14 mouse cellular contexts compared by ENCODE assay signal in genomic region chr1:135579111-135579510, GRCm38 (mm10). TPM values are rescaled to one million over a fixed set of nuclear protein-coding genes. Genes with fewer than 3 reads are reported as not detected.
DNase-seq lines count a peak whose midpoint lies in the region; ATAC-seq lines count a peak whose summit lies in the region.
"Had no signal": no experiment of that assay in that cellular context is flagged by ENCODE, and none has a peak within 500 bp of the region (broad histone marks: within the 10 kb centered on the region; RNA-seq: fewer than 3 reads in every experiment).

No protein-coding gene starts in this region.

- no peaks in the 10 kb centered on the region for H3K36me3 ChIP-seq in embryonic facial prominence, embryonic 12.5 days
- H3K36me3 ChIP-seq in hindbrain, embryonic 14.5 days (replicated peaks; ENCODE audit: control insufficient read depth, insufficient read depth), result peaks cover 11% of the 10 kb centered on the region; the same call in 1 of the 2 replicates
- H3K36me3 ChIP-seq in midbrain, embryonic 14.5 days (ENCODE audit: control insufficient read depth, insufficient read depth, low read length), result peaks cover 13% of the 10 kb centered on the region; the same call in 1 of the 2 replicates
- H3K36me3 ChIP-seq: stomach, embryonic 15.5 days had no signal

- H3K9me3 ChIP-seq in embryonic facial prominence, embryonic 12.5 days, result no peaks in the 10 kb centered on the region
- no peaks in the 10 kb centered on the region for H3K9me3 ChIP-seq in hindbrain, embryonic 14.5 days (ENCODE audit: control insufficient read depth, low read length)
- no peaks in the 10 kb centered on the region for H3K9me3 ChIP-seq in midbrain, embryonic 14.5 days (ENCODE audit: control insufficient read depth, low read length)
- H3K9me3 ChIP-seq: megakaryocyte, embryonic 14.5 days; stomach, embryonic 15.5 days had no signal

- H3K4me2 ChIP-seq in embryonic facial prominence, embryonic 12.5 days (replicated peaks), result no peak overlapping the region
- H3K4me2 ChIP-seq in hindbrain, embryonic 14.5 days (replicated peaks), result peak overlapping the region; percentile 85
- H3K4me2 ChIP-seq in midbrain, embryonic 14.5 days (ENCODE audit: low read length), result peak overlapping the region; percentile 85; the same call in 1 of the 2 replicates
- H3K4me2 ChIP-seq: stomach, embryonic 15.5 days had no signal

- peak; percentile 74 for DNase-seq in embryo, embryonic 10 days (ENCODE audit: low spot score)
- no peak for DNase-seq in hindbrain, embryonic 14.5 days (ENCODE audit: low spot score)
- DNase-seq in midbrain, embryonic 14.5 days, result no peak
- DNase-seq in right cerebral cortex, postnatal 36 days (ENCODE audit: low spot score in 2 of 2), result no peak
- no peak for DNase-seq in cerebellum, postnatal 25 days
- no peak for DNase-seq in thymus, postnatal 4 days
- DNase-seq: adrenal gland, postnatal 10 days; liver, postnatal 0 days; right cerebral cortex, postnatal 14 days had no signal

- H3K27me3 ChIP-seq in embryonic facial prominence, embryonic 12.5 days, result no peaks in the 10 kb centered on the region
- H3K27me3 ChIP-seq in hindbrain, embryonic 14.5 days (ENCODE audit: control insufficient read depth, insufficient read depth, low read length), result no peaks in the 10 kb centered on the region
- H3K27me3 ChIP-seq in midbrain, embryonic 14.5 days (ENCODE audit: control insufficient read depth, insufficient read depth, low read length), result no peaks in the 10 kb centered on the region
- H3K27me3 ChIP-seq: megakaryocyte, embryonic 14.5 days; Patski had no signal

- peaks cover 74% of the 10 kb centered on the region for H3K4me1 ChIP-seq in embryonic facial prominence, embryonic 12.5 days
- H3K4me1 ChIP-seq in hindbrain, embryonic 14.5 days (replicated peaks; ENCODE audit: control insufficient read depth, insufficient read depth, low read length), result peaks cover 82% of the 10 kb centered on the region
- peaks cover 61% of the 10 kb centered on the region for H3K4me1 ChIP-seq in midbrain, embryonic 14.5 days (ENCODE audit: control insufficient read depth, insufficient read depth, low read length)

- H3K9ac ChIP-seq in embryonic facial prominence, embryonic 12.5 days, result no peak overlapping the region
- H3K9ac ChIP-seq in hindbrain, embryonic 14.5 days, result peak overlapping the region; percentile 12; the same call in 1 of the 2 replicates
- no peak overlapping the region for H3K9ac ChIP-seq in midbrain, embryonic 14.5 days (replicated peaks; ENCODE audit: low read length)
- H3K9ac ChIP-seq: liver, postnatal 0 days; stomach, embryonic 15.5 days had no signal

- no peak for ATAC-seq in embryonic facial prominence, embryonic 12.5 days (ENCODE audit: insufficient number of reproducible peaks, insufficient read depth, low FRiP score, low TSS enrichment)
- ATAC-seq in hindbrain, embryonic 14.5 days (ENCODE audit: low FRiP score), result no peak
- ATAC-seq in midbrain, embryonic 14.5 days (ENCODE audit: low FRiP score, low TSS enrichment), result no peak
- ATAC-seq: inflammation-experienced regulatory T-cells, adult 6 months; liver, postnatal 0 days; Patski had no signal

- WGBS in embryonic facial prominence, embryonic 12.5 days, result 8% methylated on average over 3 of the region's 3 CpGs
- 71% methylated on average over 3 of the region's 3 CpGs for whole genome bisulfite sequencing in hindbrain, embryonic 14.5 days
- WGBS in midbrain, embryonic 14.5 days, result 54% methylated on average over 3 of the region's 3 CpGs

- H3K4me3 ChIP-seq in embryonic facial prominence, embryonic 12.5 days, result no peak overlapping the region
- no peak overlapping the region for H3K4me3 ChIP-seq in hindbrain, embryonic 14.5 days (replicated peaks; ENCODE audit: low read length)
- no peak overlapping the region for H3K4me3 ChIP-seq in midbrain, embryonic 14.5 days (replicated peaks; ENCODE audit: low read depth, low read length)
- H3K4me3 ChIP-seq: megakaryocyte, embryonic 14.5 days; stomach, embryonic 15.5 days had no signal

- peak overlapping the region; percentile 67; the same call in 1 of the 2 replicates for H3K27ac ChIP-seq in embryonic facial prominence, embryonic 12.5 days
- H3K27ac ChIP-seq in hindbrain, embryonic 14.5 days, result no peak overlapping the region
- H3K27ac ChIP-seq in midbrain, embryonic 14.5 days (replicated peaks; ENCODE audit: low read depth, low read length), result no peak overlapping the region

RNA-seq across cellular contexts. Expression of gene Nav1, which starts 28.0 kb away (rescaled TPM):
- polyA plus RNA-seq in embryonic facial prominence, embryonic 12.5 days (2016; fragmentation: Nextera tagmentation; extraction: Ambion mirVana), result 18.6 and 19.6 TPM in 2 replicates
- 56.2 and 60.2 TPM in 2 replicates for polyA plus RNA-seq in hindbrain, embryonic 14.5 days (2014; fragmentation: Nextera tagmentation; extraction: Ambion mirVana)
- polyA plus RNA-seq in midbrain, embryonic 14.5 days (2014; fragmentation: Nextera tagmentation; extraction: Ambion mirVana), result 48.2 and 56.3 TPM in 2 replicates
